Mouse (Mus musculus) CH12.LX (cell line): ENCODE results near the gene Ly6g.
"Not testable (repeated sequence)": the region's sequence is repeated elsewhere in the genome, so short reads cannot be mapped to it uniquely, and the experiment has no call there.

Experiments
- BHLHE40 ChIP-seq: IDR thresholded peaks from 2 replicates; pipeline ENCODE4 v1.6.1; 2011; ENCODE audit warnings: mild to moderate bottlenecking, low read depth, low read length, improper control_type of control experiment
- CHD1 ChIP-seq: IDR thresholded peaks from 2 replicates; pipeline ENCODE4 v1.6.1; 2012; ENCODE audit warnings: low read depth, low read length, improper control_type of control experiment, inconsistent platforms
- CHD2 ChIP-seq: IDR thresholded peaks from 2 replicates; pipeline ENCODE4 v1.6.1; 2011; ENCODE audit warnings: low read length, improper control_type of control experiment
- CTCF ChIP-seq, 2 experiments: IDR thresholded peaks in 1 of 2; conservative IDR thresholded peaks in 1 of 2; 2 replicates each; pipeline ENCODE4 v1.5.1; 2011 to 2012; ENCODE audit warnings: low read depth in 2 of 2, low read length in 2 of 2, improper control_type of control experiment in 1 of 2, inconsistent platforms in 1 of 2, mild to moderate bottlenecking in 1 of 2, moderate library complexity in 1 of 2
- E2F4 ChIP-seq: IDR thresholded peaks from 2 replicates; pipeline ENCODE4 v1.6.1; 2011; ENCODE audit warnings: low read depth, low read length, improper control_type of control experiment; ENCODE audit not compliant: insufficient replicate concordance
- HCFC1 ChIP-seq: IDR thresholded peaks from 2 replicates; pipeline ENCODE4 v1.6.1; 2012; ENCODE audit warnings: low read depth, mild to moderate bottlenecking, inconsistent platforms, low read length, improper control_type of control experiment
- JUN ChIP-seq: IDR thresholded peaks from 2 replicates; pipeline ENCODE4 v1.6.1; 2011; ENCODE audit warnings: low read depth, mild to moderate bottlenecking, low read length, improper control_type of control experiment, moderate library complexity; ENCODE audit not compliant: insufficient read depth
- MAFK ChIP-seq: IDR thresholded peaks from 2 replicates; pipeline ENCODE4 v1.6.1; 2011; ENCODE audit warnings: low read length, improper control_type of control experiment; ENCODE audit not compliant: insufficient replicate concordance
- MAX ChIP-seq: IDR thresholded peaks from 2 replicates; pipeline ENCODE4 v1.6.1; 2011; ENCODE audit warnings: low read length, improper control_type of control experiment
- MAZ ChIP-seq: IDR thresholded peaks from 2 replicates; pipeline ENCODE4 v1.6.1; 2012; ENCODE audit warnings: low read depth, mild to moderate bottlenecking, inconsistent platforms, low read length, improper control_type of control experiment, moderate library complexity
- POLR2A ChIP-seq: IDR thresholded peaks from 2 replicates; pipeline ENCODE4 v1.6.1; 2011; ENCODE audit warnings: low read depth, mild to moderate bottlenecking, improper control_type of control experiment, low read length
- POLR2AphosphoS2 ChIP-seq: IDR thresholded peaks from 2 replicates; pipeline ENCODE4 v1.6.1; 2011; ENCODE audit warnings: low read depth, low read length, improper control_type of control experiment
- SIN3A ChIP-seq: IDR thresholded peaks from 2 replicates; pipeline ENCODE4 v1.6.1; 2012; ENCODE audit warnings: low read length, improper control_type of control experiment, inconsistent platforms
- TCF12 ChIP-seq: IDR thresholded peaks from 2 replicates; pipeline ENCODE4 v1.6.1; 2014; ENCODE audit warnings: low read depth, mild to moderate bottlenecking, inconsistent platforms, low read length, improper control_type of control experiment

GRCm38 (mm10) chr15:75117481-75117880 is 37.6 kb upstream of the Ly6g start:
- not testable (repeated sequence) for TF ChIP-seq HCFC1; CTCF (conservative IDR thresholded peaks at IDR 0.05 in 1 of 2, IDR thresholded peaks at IDR 0.05 in 1 of 2; ENCODE audit: low read depth in 2 of 2, low read length in 2 of 2); POLR2AphosphoS2; MAFK; CHD2; BHLHE40; SIN3A; E2F4; TCF12; MAX; POLR2A; CHD1; MAZ; JUN
